Mouse (Mus musculus): ENCODE results near the gene Jag2. TPM values are rescaled to one million over a fixed set of nuclear protein-coding genes. Genes with fewer than 3 reads are reported as not detected.

Gene Jag2
- total and polyA plus RNA-seq, 2 experiments from 2014 or later = 8.5 to 88.4 TPM

GRCm38 (mm10) chr12:112941776-112942713, 12.5 kb upstream of the Jag2 start, which contains the start of gene Nudt14:
TSS of gene Nudt14 (minus strand) at chr12:112942124.
- H3K4me3 ChIP-seq (ENCODE audit: low read length) = peak within 1 kb of the TSS; percentile 64
- ATAC-seq (peak; percentile 82), DNase-seq (ENCODE audit: low spot score) (peak; percentile 79)
- H3K27ac ChIP-seq = peak within 1 kb of the TSS; percentile 64; the same call in 1 of the 2 replicates
- no peaks in the 10 kb centered on the region for H3K36me3 ChIP-seq (ENCODE audit: insufficient read depth, low read length)
- H3K9me3 ChIP-seq (ENCODE audit: low read length) = no peaks in the 10 kb centered on the region
- no peak for TF ChIP-seq CTCF (IDR thresholded peaks at IDR 0.05; ENCODE audit: low read depth)
- H3K4me1 ChIP-seq (ENCODE audit: insufficient read depth, low read length) = peaks cover 15% of the 10 kb centered on the region
- no peaks in the 10 kb centered on the region for H3K27me3 ChIP-seq (ENCODE audit: insufficient read depth, low read length)
- H3K9ac ChIP-seq (replicated peaks; ENCODE audit: low read length) = peak within 1 kb of the TSS; percentile 62
- H3K4me2 ChIP-seq (ENCODE audit: low read depth, low read length) = peak within 1 kb of the TSS; percentile 70
- 1% methylated on average over 50 of the region's 58 CpGs for WGBS

- peak overlapping the region; percentile 62 for H3K9ac ChIP-seq (replicated peaks; ENCODE audit: low read length)
- TF ChIP-seq CTCF (IDR thresholded peaks at IDR 0.05; ENCODE audit: low read depth) = no peak
- peak overlapping the region; percentile 70 for H3K4me2 ChIP-seq (ENCODE audit: low read depth, low read length)
- no peaks in the 10 kb centered on the region for H3K9me3 ChIP-seq (ENCODE audit: low read length)
- H3K27ac ChIP-seq = peak overlapping the region; percentile 64; the same call in 1 of the 2 replicates
- 39% methylated on average over 10 of the region's 10 CpGs for WGBS
- peak; percentile 13 for ATAC-seq
- H3K27me3 ChIP-seq (ENCODE audit: insufficient read depth, low read length) = no peaks in the 10 kb centered on the region
- H3K36me3 ChIP-seq (ENCODE audit: insufficient read depth, low read length) = no peaks in the 10 kb centered on the region
- peaks cover 15% of the 10 kb centered on the region for H3K4me1 ChIP-seq (ENCODE audit: insufficient read depth, low read length)
- peak; percentile 36 for DNase-seq (ENCODE audit: low spot score)
- peak overlapping the region; percentile 64 for H3K4me3 ChIP-seq (ENCODE audit: low read length)
These were observed 11.7 kb upstream of the Jag2 start for GRCm38 (mm10) chr12:112941156-112941775.

GRCm38 (mm10) chr12:112940710-112941109, 11.1 kb upstream of the Jag2 start:
- Histone ChIP-seq H3K27me3 (ENCODE audit: insufficient read depth, low read length) (no peaks in the 10 kb centered on the region), H3K4me3 (ENCODE audit: low read length) (no peak overlapping the region), H3K27ac (0 out of 2 replicates have a peak overlapping the region, but pooled peaks have one; percentile 64), H3K36me3 (ENCODE audit: insufficient read depth, low read length) (no peaks in the 10 kb centered on the region), H3K9ac (replicated peaks; ENCODE audit: low read length) (no peak overlapping the region), H3K4me2 (ENCODE audit: low read depth, low read length) (peak overlapping the region; percentile 70; the same call in 1 of the 2 replicates), H3K9me3 (ENCODE audit: low read length) (no peaks in the 10 kb centered on the region), H3K4me1 (ENCODE audit: insufficient read depth, low read length) (peaks cover 15% of the 10 kb centered on the region)
- ATAC-seq (no peak), DNase-seq (ENCODE audit: low spot score) (no peak)
- no peak for TF ChIP-seq CTCF (IDR thresholded peaks at IDR 0.05; ENCODE audit: low read depth)
- 63% methylated on average over 9 of the region's 9 CpGs for WGBS

- no peak for DNase-seq (ENCODE audit: low spot score)
- peaks cover 15% of the 10 kb centered on the region for H3K4me1 ChIP-seq (ENCODE audit: insufficient read depth, low read length)
- no peaks in the 10 kb centered on the region for H3K27me3 ChIP-seq (ENCODE audit: insufficient read depth, low read length)
- H3K9ac ChIP-seq (replicated peaks; ENCODE audit: low read length) = no peak overlapping the region
- TF ChIP-seq CTCF (IDR thresholded peaks at IDR 0.05; ENCODE audit: low read depth) = no peak
- no peak overlapping the region for H3K27ac ChIP-seq
- no peaks in the 10 kb centered on the region for H3K36me3 ChIP-seq (ENCODE audit: insufficient read depth, low read length)
- 60% methylated on average over 4 of the region's 4 CpGs for WGBS
- H3K4me2 ChIP-seq (ENCODE audit: low read depth, low read length) = no peak overlapping the region
- no peak overlapping the region for H3K4me3 ChIP-seq (ENCODE audit: low read length)
- no peaks in the 10 kb centered on the region for H3K9me3 ChIP-seq (ENCODE audit: low read length)
- ATAC-seq = no peak
These were observed 10.7 kb upstream of the Jag2 start for GRCm38 (mm10) chr12:112940238-112940637.

GRCm38 (mm10) chr12:112938873-112939565, 9.4 kb upstream of the Jag2 start:
- no peak for ATAC-seq
- DNase-seq (ENCODE audit: low spot score) = peak; percentile 57
- Histone ChIP-seq H3K4me2 (ENCODE audit: low read depth, low read length) (no peak overlapping the region), H3K27me3 (ENCODE audit: insufficient read depth, low read length) (no peaks in the 10 kb centered on the region), H3K9ac (replicated peaks; ENCODE audit: low read length) (no peak overlapping the region), H3K27ac (no peak overlapping the region), H3K4me3 (ENCODE audit: low read length) (no peak overlapping the region), H3K9me3 (ENCODE audit: low read length) (no peaks in the 10 kb centered on the region), H3K4me1 (ENCODE audit: insufficient read depth, low read length) (peaks cover 15% of the 10 kb centered on the region), H3K36me3 (ENCODE audit: insufficient read depth, low read length) (no peaks in the 10 kb centered on the region)
- WGBS = 54% methylated on average over 10 of the region's 10 CpGs
- peak; percentile 64 for TF ChIP-seq CTCF (IDR thresholded peaks at IDR 0.05; ENCODE audit: low read depth)

- Histone ChIP-seq H3K4me1 (ENCODE audit: insufficient read depth, low read length) (peaks cover 15% of the 10 kb centered on the region), H3K27ac (no peak overlapping the region), H3K27me3 (ENCODE audit: insufficient read depth, low read length) (no peaks in the 10 kb centered on the region), H3K4me3 (ENCODE audit: low read length) (no peak overlapping the region), H3K4me2 (ENCODE audit: low read depth, low read length) (no peak overlapping the region), H3K9me3 (ENCODE audit: low read length) (no peaks in the 10 kb centered on the region), H3K36me3 (ENCODE audit: insufficient read depth, low read length) (no peaks in the 10 kb centered on the region), H3K9ac (replicated peaks; ENCODE audit: low read length) (no peak overlapping the region)
- no peak for TF ChIP-seq CTCF (IDR thresholded peaks at IDR 0.05; ENCODE audit: low read depth)
- ATAC-seq (no peak), DNase-seq (ENCODE audit: low spot score) (no peak)
- WGBS = 76% methylated on average over 10 of the region's 10 CpGs
These were observed 8.8 kb upstream of the Jag2 start for GRCm38 (mm10) chr12:112938366-112938765.

All from hindbrain, postnatal 0 days (tissue).